Mouse (Mus musculus) lung, postnatal 0 days (tissue): ENCODE results near the gene Col1a2. TPM values are rescaled to one million over a fixed set of nuclear protein-coding genes. Genes with fewer than 3 reads are reported as not detected.

ENCODE experiments used
- ATAC-seq: fragments of 200-750 bp; cut with Nextera tagmentation; 2 replicates; pipeline ENCODE4 v1.8.0; 2017; ENCODE audit warnings: moderate library complexity
- DNase-seq: peaks from one replicate; pipeline ENCODE4 v3.0.0-alpha.2; 2016; ENCODE audit warnings: low spot score
- H3K27ac ChIP-seq: fragments of 300-500 bp; sonication (generic); 2 replicates; pipeline ENCODE4 v1.5.1; 2014; ENCODE audit warnings: antibody characterized with exemption, mild to moderate bottlenecking, low read length, mixed read lengths
- H3K27me3 ChIP-seq: fragments of 300-500 bp; sonication (generic); replicated peaks from 2 replicates; pipeline ENCODE4 v1.6.1; 2014; ENCODE audit warnings: low read length, mixed read lengths; ENCODE audit not compliant: insufficient read depth
- H3K36me3 ChIP-seq: fragments of 300-500 bp; sonication (generic); 2 replicates; pipeline ENCODE4 v1.6.1; 2014; ENCODE audit warnings: low read length, mixed read lengths; ENCODE audit not compliant: insufficient read depth
- H3K4me1 ChIP-seq: fragments of 300-500 bp; sonication (generic); 2 replicates; pipeline ENCODE4 v1.6.1; 2014; ENCODE audit warnings: antibody characterized with exemption, low read depth, low read length, mixed read lengths; ENCODE audit not compliant: insufficient read depth
- H3K4me2 ChIP-seq: fragments of 300-500 bp; sonication (generic); replicated peaks from 2 replicates; pipeline ENCODE4 v1.6.1; 2014; ENCODE audit warnings: low read depth, mild to moderate bottlenecking, low read length, moderate library complexity, mixed read lengths
- H3K4me3 ChIP-seq: fragments of 300-500 bp; sonication (generic); 2 replicates; pipeline ENCODE4 v1.5.1; 2014; ENCODE audit warnings: low read depth, low read length
- H3K9ac ChIP-seq: fragments of 300-500 bp; sonication (generic); replicated peaks from 2 replicates; pipeline ENCODE4 v1.6.1; 2014; ENCODE audit warnings: low read depth, mild to moderate bottlenecking
- H3K9me3 ChIP-seq: fragments of 300-500 bp; sonication (generic); 2 replicates; pipeline ENCODE4 v1.6.1; 2016; ENCODE audit warnings: low read length, mixed read lengths
- CTCF ChIP-seq: IDR thresholded peaks from 2 replicates; pipeline ENCODE4 v1.5.1; 2016; ENCODE audit warnings: antibody characterized with exemption, mild to moderate bottlenecking
- EP300 ChIP-seq: IDR thresholded peaks from 2 replicates; pipeline ENCODE4 v1.6.1; 2016; ENCODE audit warnings: antibody characterized with exemption, mild to moderate bottlenecking, control low read depth
- WGBS: fragments of 180-500 bp; shearing (Covaris S2); extraction: QIAGEN DNeasy Blood & Tissue Kit; methylation state at CpG from one replicate; pipeline ENCODE4 v1.1.7; 2014; 5-methylcytosine and 5-hydroxymethylcytosine counted together
- polyA plus RNA-seq: library from polyadenylated mRNA; unstranded; fragments of >200 nt; fragmentation: Nextera tagmentation; extraction: Ambion mirVana; gene quantifications from 2 replicates; pipeline ENCODE4 v1.2.1, GENCODE M21; 2015

The Col1a2 gene
- polyA plus RNA-seq, 1 experiment from 2014 or later = 349 TPM

DNA sequence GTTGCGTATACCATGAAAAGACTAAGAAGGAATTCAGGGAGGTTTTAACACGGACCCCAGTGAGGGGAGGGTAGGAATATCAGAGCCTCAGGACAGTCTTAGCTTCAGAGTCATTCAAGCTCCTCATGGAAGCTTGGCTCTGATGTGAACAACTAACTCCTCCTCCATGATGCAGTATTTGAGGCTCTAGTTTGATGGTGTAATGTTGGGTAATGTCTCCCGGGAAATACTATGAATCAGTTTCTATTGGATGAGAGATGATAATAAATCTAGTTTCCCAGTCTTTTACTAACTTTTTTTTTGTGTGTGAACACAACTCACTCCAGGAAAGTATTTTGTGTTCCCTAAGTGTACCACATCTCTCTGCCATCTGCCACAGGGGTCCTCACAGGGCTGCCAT lies 84.1 kb downstream of the Col1a2 start:
- no peak for DNase-seq
- Histone ChIP-seq H3K4me3 (no peak overlapping the region), H3K27me3 (no peaks in the 10 kb centered on the region), H3K4me1 (no peaks in the 10 kb centered on the region), H3K36me3 (no peaks in the 10 kb centered on the region), H3K9me3 (no peaks in the 10 kb centered on the region), H3K9ac (no peak overlapping the region), H3K27ac (no peak overlapping the region), H3K4me2 (no peak overlapping the region)
- no peak for ATAC-seq
- TF ChIP-seq EP300 = no peak
- TF ChIP-seq CTCF = no peak
- WGBS = 91% methylated on average over 3 of the region's 3 CpGs

DNA sequence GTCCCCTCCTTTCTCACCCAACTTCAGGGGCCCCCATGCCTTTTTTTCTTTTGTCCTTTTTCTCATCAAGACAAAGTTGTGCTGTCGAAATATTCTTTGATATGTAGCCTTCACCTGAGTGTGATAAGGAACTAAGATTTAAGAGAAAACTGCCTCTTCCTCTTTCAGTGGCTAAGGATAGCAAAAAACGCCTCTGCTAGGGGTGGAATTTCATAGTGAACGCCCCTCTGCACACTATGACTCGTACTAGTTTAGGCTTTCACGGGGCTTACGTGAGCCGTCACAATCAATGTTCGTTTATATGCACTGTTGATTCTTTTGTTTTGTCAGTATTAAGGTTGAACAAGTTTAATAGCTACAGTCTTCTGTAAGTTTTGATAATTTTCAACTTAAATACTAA lies 85.5 kb downstream of the Col1a2 start:
- no peak for TF ChIP-seq CTCF
- TF ChIP-seq EP300 = no peak
- H3K4me3 ChIP-seq = no peak overlapping the region
- H3K4me2 ChIP-seq = no peak overlapping the region
- WGBS = 77% methylated on average over 8 of the region's 8 CpGs
- no peak overlapping the region for H3K9ac ChIP-seq
- no peaks in the 10 kb centered on the region for H3K36me3 ChIP-seq
- H3K27me3 ChIP-seq = no peaks in the 10 kb centered on the region
- no peak for DNase-seq
- H3K4me1 ChIP-seq = no peaks in the 10 kb centered on the region
- ATAC-seq = no peak
- no peaks in the 10 kb centered on the region for H3K9me3 ChIP-seq
- H3K27ac ChIP-seq = no peak overlapping the region

Other genes starting within 250 kb of the Col1a2 start
- gene Casd1, start 96.0 kb downstream of the Col1a2 start, polyA plus RNA-seq = 18.4 and 21.7 TPM in 2 replicates
- 84.5 and 101 TPM in 2 replicates for gene Sgce, start 242.4 kb downstream of the Col1a2 start, polyA plus RNA-seq
- 0.39 and 0.49 TPM in 2 replicates for gene Peg10, start 242.5 kb downstream of the Col1a2 start, polyA plus RNA-seq